Mouse (Mus musculus): ENCODE results near the gene Ints7. TPM values are rescaled to one million over a fixed set of nuclear protein-coding genes. Genes with fewer than 3 reads are reported as not detected.

Ints7 gene
- total and polyA plus RNA-seq, 2 experiments, result 9.5 to 10.9 TPM

DNA sequence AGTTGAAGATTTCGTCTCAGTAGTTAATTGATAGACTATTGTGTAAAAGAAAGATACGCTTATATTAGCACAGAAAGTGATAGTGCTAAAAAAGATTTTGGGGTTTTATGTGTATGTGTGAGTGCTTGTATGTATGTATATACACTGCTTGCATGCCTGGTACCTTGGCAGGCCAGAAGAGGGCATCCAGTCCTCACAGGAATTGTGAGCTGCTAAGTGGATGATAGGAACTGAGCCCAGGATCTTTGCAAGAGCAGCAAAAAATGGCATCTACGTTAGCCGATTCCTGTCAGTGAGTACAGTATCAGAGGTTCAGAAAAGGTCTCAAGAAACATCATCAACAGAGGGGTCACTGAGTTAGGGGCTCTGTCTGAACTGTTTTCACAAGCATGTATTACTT lies 9.0 kb downstream of the Ints7 start:
- peaks cover 13% of the 10 kb centered on the region for H3K36me3 ChIP-seq (ENCODE audit: control insufficient read depth, insufficient read depth, low read length)

GRCm38 (mm10) chr1:191585704-191586103 lies 10.3 kb downstream of the Ints7 start:
- no peak overlapping the region for H3K27ac ChIP-seq (replicated peaks; ENCODE audit: insufficient read depth, low read depth, low read length)
- TF ChIP-seq POLR2A (IDR thresholded peaks at IDR 0.05; ENCODE audit: extremely low read depth, insufficient read depth, low read length) (no peak), CTCF (IDR thresholded peaks at IDR 0.05; ENCODE audit: low read depth, low read length) (no peak)
- H3K9ac ChIP-seq (ENCODE audit: low read depth, low read length), result no peak overlapping the region
- H3K79me2 ChIP-seq (ENCODE audit: control insufficient read depth, insufficient read depth, low read length), result no peaks in the 10 kb centered on the region; the same call in 1 of the 2 replicates
- H3K4me1 ChIP-seq (ENCODE audit: control insufficient read depth, insufficient read depth, low read length), result peaks cover 20% of the 10 kb centered on the region
- no peak for DNase-seq (ENCODE audit: extremely low read depth, low read depth, low spot score)
- 67% methylated on average over 2 of the region's 2 CpGs for WGBS
- no peaks in the 10 kb centered on the region for H3K27me3 ChIP-seq (ENCODE audit: control insufficient read depth, insufficient read depth, low read length)
- H3K36me3 ChIP-seq (ENCODE audit: control insufficient read depth, insufficient read depth, low read length), result peaks cover 13% of the 10 kb centered on the region
- H3K4me3 ChIP-seq (ENCODE audit: insufficient read depth, low read depth, low read length), result no peak overlapping the region

More for the DNA sequence above, 9.0 kb downstream of the Ints7 start:
- H3K27ac ChIP-seq (replicated peaks; ENCODE audit: insufficient read depth, low read depth, low read length), result no peak overlapping the region
- no peak overlapping the region for H3K4me3 ChIP-seq (ENCODE audit: insufficient read depth, low read depth, low read length)
- peaks cover 4% of the 10 kb centered on the region; the same call in 1 of the 2 replicates for H3K79me2 ChIP-seq (ENCODE audit: control insufficient read depth, insufficient read depth, low read length)
- H3K27me3 ChIP-seq (ENCODE audit: control insufficient read depth, insufficient read depth, low read length), result no peaks in the 10 kb centered on the region
- DNase-seq (ENCODE audit: extremely low read depth, low read depth, low spot score), result peak; percentile 35
- TF ChIP-seq CTCF (IDR thresholded peaks at IDR 0.05; ENCODE audit: low read depth, low read length) (peak; percentile 54), POLR2A (IDR thresholded peaks at IDR 0.05; ENCODE audit: extremely low read depth, insufficient read depth, low read length) (no peak)
- 76% methylated on average over 4 of the region's 4 CpGs for WGBS
- no peak overlapping the region for H3K9ac ChIP-seq (ENCODE audit: low read depth, low read length)
- peaks cover 16% of the 10 kb centered on the region for H3K4me1 ChIP-seq (ENCODE audit: control insufficient read depth, insufficient read depth, low read length)

- TF ChIP-seq CTCF (IDR thresholded peaks at IDR 0.05; ENCODE audit: low read depth, low read length), result 0 out of 2 replicates have a peak, but pooled peaks have one; percentile 10
- TF ChIP-seq POLR2A (IDR thresholded peaks at IDR 0.05; ENCODE audit: extremely low read depth, insufficient read depth, low read length), result no peak
- Histone ChIP-seq H3K79me2 (ENCODE audit: control insufficient read depth, insufficient read depth, low read length) (peaks cover 3% of the 10 kb centered on the region; the same call in 1 of the 2 replicates), H3K27me3 (ENCODE audit: control insufficient read depth, insufficient read depth, low read length) (no peaks in the 10 kb centered on the region), H3K36me3 (ENCODE audit: control insufficient read depth, insufficient read depth, low read length) (peaks cover 13% of the 10 kb centered on the region), H3K9ac (ENCODE audit: low read depth, low read length) (no peak overlapping the region), H3K4me1 (ENCODE audit: control insufficient read depth, insufficient read depth, low read length) (peaks cover 19% of the 10 kb centered on the region), H3K4me3 (ENCODE audit: insufficient read depth, low read depth, low read length) (no peak overlapping the region), H3K27ac (replicated peaks; ENCODE audit: insufficient read depth, low read depth, low read length) (peak overlapping the region; percentile 91)
- 77% methylated on average over 3 of the region's 3 CpGs for WGBS
- peak; percentile 36 for DNase-seq (ENCODE audit: extremely low read depth, low read depth, low spot score)
Measured at GRCm38 (mm10) chr1:191587062-191587461, 11.6 kb downstream of the Ints7 start.

GRCm38 (mm10) chr1:191588749-191589148 lies 13.3 kb downstream of the Ints7 start:
- WGBS, result 44% methylated on average over 2 of the region's 2 CpGs
- Histone ChIP-seq H3K27me3 (ENCODE audit: control insufficient read depth, insufficient read depth, low read length) (no peaks in the 10 kb centered on the region), H3K4me1 (ENCODE audit: control insufficient read depth, insufficient read depth, low read length) (peaks cover 19% of the 10 kb centered on the region), H3K27ac (replicated peaks; ENCODE audit: insufficient read depth, low read depth, low read length) (peak overlapping the region; percentile 71), H3K9ac (ENCODE audit: low read depth, low read length) (no peak overlapping the region), H3K36me3 (ENCODE audit: control insufficient read depth, insufficient read depth, low read length) (peaks cover 10% of the 10 kb centered on the region), H3K4me3 (ENCODE audit: insufficient read depth, low read depth, low read length) (no peak overlapping the region), H3K79me2 (ENCODE audit: control insufficient read depth, insufficient read depth, low read length) (peaks cover 5% of the 10 kb centered on the region; the same call in 1 of the 2 replicates)
- peak; percentile 94 for DNase-seq (ENCODE audit: extremely low read depth, low read depth, low spot score)
- TF ChIP-seq CTCF (IDR thresholded peaks at IDR 0.05; ENCODE audit: low read depth, low read length), result no peak
- TF ChIP-seq POLR2A (IDR thresholded peaks at IDR 0.05; ENCODE audit: extremely low read depth, insufficient read depth, low read length), result no peak

GRCm38 (mm10) chr1:191592016-191592720 lies 16.7 kb downstream of the Ints7 start:
- Histone ChIP-seq H3K4me1 (ENCODE audit: control insufficient read depth, insufficient read depth, low read length) (peaks cover 17% of the 10 kb centered on the region), H3K79me2 (ENCODE audit: control insufficient read depth, insufficient read depth, low read length) (peaks cover 5% of the 10 kb centered on the region; the same call in 1 of the 2 replicates), H3K9ac (ENCODE audit: low read depth, low read length) (no peak overlapping the region), H3K27ac (replicated peaks; ENCODE audit: insufficient read depth, low read depth, low read length) (no peak overlapping the region), H3K36me3 (ENCODE audit: control insufficient read depth, insufficient read depth, low read length) (peaks cover 17% of the 10 kb centered on the region), H3K4me3 (ENCODE audit: insufficient read depth, low read depth, low read length) (no peak overlapping the region), H3K27me3 (ENCODE audit: control insufficient read depth, insufficient read depth, low read length) (no peaks in the 10 kb centered on the region)
- no peak for TF ChIP-seq POLR2A (IDR thresholded peaks at IDR 0.05; ENCODE audit: extremely low read depth, insufficient read depth, low read length)
- TF ChIP-seq CTCF (IDR thresholded peaks at IDR 0.05; ENCODE audit: low read depth, low read length), result no peak
- no peak for DNase-seq (ENCODE audit: extremely low read depth, low read depth, low spot score)
- WGBS, result 86% methylated on average over 12 of the region's 12 CpGs

- DNase-seq (ENCODE audit: extremely low read depth, low read depth, low spot score), result no peak
- H3K36me3 ChIP-seq (ENCODE audit: control insufficient read depth, insufficient read depth, low read length), result peaks cover 27% of the 10 kb centered on the region
- no peak overlapping the region for H3K9ac ChIP-seq (ENCODE audit: low read depth, low read length)
- no peak overlapping the region for H3K4me3 ChIP-seq (ENCODE audit: insufficient read depth, low read depth, low read length)
- WGBS, result 98% methylated on average over 8 of the region's 8 CpGs
- H3K27ac ChIP-seq (replicated peaks; ENCODE audit: insufficient read depth, low read depth, low read length), result no peak overlapping the region
- no peak for TF ChIP-seq POLR2A (IDR thresholded peaks at IDR 0.05; ENCODE audit: extremely low read depth, insufficient read depth, low read length)
- no peak for TF ChIP-seq CTCF (IDR thresholded peaks at IDR 0.05; ENCODE audit: low read depth, low read length)
- H3K79me2 ChIP-seq (ENCODE audit: control insufficient read depth, insufficient read depth, low read length), result peaks cover 8% of the 10 kb centered on the region; the same call in 1 of the 2 replicates
- no peaks in the 10 kb centered on the region for H3K27me3 ChIP-seq (ENCODE audit: control insufficient read depth, insufficient read depth, low read length)
- H3K4me1 ChIP-seq (ENCODE audit: control insufficient read depth, insufficient read depth, low read length), result no peaks in the 10 kb centered on the region
Measured at GRCm38 (mm10) chr1:191596076-191596475, 20.6 kb downstream of the Ints7 start.

All from liver, adult 2 months (tissue).